Mouse (Mus musculus): ENCODE results near the gene Ggnbp2.

GRCm38 (mm10) chr11:84885238-84885637, 14.6 kb upstream of the Ggnbp2 start:
- TF ChIP-seq POLR2A (IDR thresholded peaks at IDR 0.05; ENCODE audit: control insufficient read depth, extremely low read depth, insufficient read depth, low read length, poor library complexity) (no peak), CTCF (IDR thresholded peaks at IDR 0.05; ENCODE audit: borderline replicate concordance, control insufficient read depth, extremely low read depth, insufficient read depth, low read length, poor library complexity) (no peak)
